ENCODE assay signal across 15 mouse cellular contexts in the genomic region with DNA sequence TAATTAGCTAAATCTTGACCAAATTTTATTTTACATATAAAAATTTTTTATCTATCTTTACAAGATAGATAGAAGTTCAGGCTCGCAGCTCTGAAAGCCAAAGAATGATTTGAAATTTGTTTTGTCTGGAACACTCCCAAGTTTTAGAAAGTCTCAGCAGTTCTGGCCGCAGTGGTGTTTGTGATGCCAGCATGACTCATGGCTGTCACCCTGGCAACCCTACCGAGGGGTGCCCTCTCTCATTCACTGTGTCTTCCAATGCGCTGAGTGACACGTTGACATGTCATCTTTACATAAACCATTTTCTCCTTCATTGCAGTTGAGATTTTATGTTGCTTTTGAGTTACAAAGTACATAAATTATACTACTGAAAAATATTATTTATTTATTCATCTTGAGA.
A peak's percentile ranks its signal among the peaks of the same experiment; 100 is the strongest.
DNase-seq lines count a peak whose midpoint lies in the region; TF ChIP-seq lines count a peak whose summit lies in the region.
"Had no signal": no experiment of that assay in that cellular context is flagged by ENCODE, and none has a peak within 500 bp of the region (broad histone marks: within the 10 kb centered on the region; RNA-seq: fewer than 3 reads in every experiment).

No protein-coding gene starts in this region.

- TF ChIP-seq CTCF in cerebellum, adult 2 months (IDR thresholded peaks at IDR 0.05; ENCODE audit: borderline replicate concordance, insufficient read depth, low read depth, low read length) = no peak

- 4% methylated on average over 5 of the region's 5 CpGs for WGBS in cerebellum, adult 2 months

- no peak for TF ChIP-seq POLR2A in cerebellum, adult 2 months (IDR thresholded peaks at IDR 0.05; ENCODE audit: borderline replicate concordance, insufficient read depth, low read length)

- no peak overlapping the region for H3K4me3 ChIP-seq in cerebellum, adult 2 months (replicated peaks; ENCODE audit: insufficient read depth, low read depth, low read length)
- H3K4me3 ChIP-seq: erythroblast, embryonic 14.5 days; gastrocnemius, adult 2 months; heart, embryonic 12.5 days; hindbrain, embryonic 13.5 days had no signal

- DNase-seq in cerebellum, adult 2 months = peak; percentile 25 to 51
- no peak for DNase-seq in cerebellum, adult 11-12 months
- DNase-seq in lung, postnatal 10 days = peak; percentile 11
- DNase-seq in lung, postnatal 25 days (ENCODE audit: low spot score) = no peak
- peak; percentile 32 to 47 for DNase-seq in adrenal gland, adult 18-20 months (ENCODE audit: low spot score in 2 of 2)
- peak; percentile 33 for DNase-seq in layer of hippocampus, adult 11-12 months (ENCODE audit: low spot score)
- DNase-seq in thymus, postnatal 4 days = no peak
- no peak for DNase-seq in thymus, postnatal 14 days
- DNase-seq: gastrocnemius, adult 2 months; kidney, adult 9 months; lung, postnatal 14 days; thymus, adult 18-20 months had no signal

- no peaks in the 10 kb centered on the region for H3K4me1 ChIP-seq in cerebellum, adult 2 months (ENCODE audit: control insufficient read depth, insufficient read depth, low read length)
- H3K4me1 ChIP-seq: heart, embryonic 12.5 days; hindbrain, embryonic 13.5 days had no signal

- H3K27me3 ChIP-seq in cerebellum, adult 2 months (ENCODE audit: control insufficient read depth, insufficient read depth, low read length) = no peaks in the 10 kb centered on the region
- H3K27me3 ChIP-seq: hindbrain, embryonic 13.5 days had no signal

- no peak overlapping the region for H3K27ac ChIP-seq in cerebellum, adult 2 months (ENCODE audit: insufficient read depth, low read length)
- H3K27ac ChIP-seq: gastrocnemius, adult 2 months; hindbrain, embryonic 13.5 days had no signal

Comparison
In these comparisons a context has a peak if more than half of its experiments do, and no peak if none do; other contexts are left out.
1. DNase-seq: peak in cerebellum, adult 2 months (2 of 2), lung, postnatal 10 days (single experiment), adrenal gland, adult 18-20 months (2 of 2) and layer of hippocampus, adult 11-12 months (single experiment); none in cerebellum, adult 11-12 months (single experiment), lung, postnatal 25 days (single experiment), thymus, postnatal 4 days (single experiment) and thymus, postnatal 14 days (single experiment).